Mouse (Mus musculus) lung, postnatal 36 days (tissue): Measurements from ENCODE around the gene Kcnj1.
A peak's percentile ranks its signal among the peaks of the same experiment; 100 is the strongest.

Experiments
- DNase-seq: peaks from one replicate; pipeline ENCODE4 v3.0.0; 2022; ENCODE audit warnings: mixed read lengths

Gene Kcnj1

GRCm38 (mm10) chr9:32400662-32401161 lies 28.4 kb downstream of the Kcnj1 start:
- DNase-seq = peak; percentile 66

DNA sequence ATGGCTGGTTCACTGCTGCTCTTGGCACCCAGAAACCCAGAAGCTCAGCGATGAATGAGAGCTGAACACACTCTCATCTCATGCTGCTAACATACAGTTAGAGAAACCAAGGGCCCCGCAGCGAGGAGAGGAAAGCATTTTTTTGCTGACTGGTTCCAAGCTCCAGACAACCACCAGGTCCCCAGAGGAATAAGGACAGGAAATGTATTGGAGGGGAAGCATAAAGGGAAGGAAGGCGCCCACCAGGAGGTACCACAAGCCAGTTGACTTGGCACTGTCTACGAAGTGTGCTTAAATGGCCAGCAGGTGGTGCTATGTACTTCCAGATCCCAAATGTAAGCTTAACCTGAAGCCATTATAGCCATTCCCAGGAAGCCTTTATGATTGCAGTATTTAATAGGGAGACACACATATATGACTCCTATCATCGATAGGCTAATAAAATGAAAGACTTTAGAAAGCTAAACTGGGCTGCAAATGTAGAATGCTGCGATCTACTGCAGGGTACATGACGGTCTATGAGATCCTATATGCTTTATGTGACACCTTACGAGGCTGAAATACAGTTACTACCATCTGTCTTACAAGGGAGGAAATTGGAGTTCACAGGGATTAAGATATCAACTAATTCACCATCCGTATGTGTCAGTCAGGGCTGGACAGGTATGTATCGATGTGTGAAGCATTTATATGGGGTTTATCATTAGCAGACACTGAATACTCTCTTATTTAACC lies 33.1 kb downstream of the Kcnj1 start:
- DNase-seq = peak; percentile 86

DNA sequence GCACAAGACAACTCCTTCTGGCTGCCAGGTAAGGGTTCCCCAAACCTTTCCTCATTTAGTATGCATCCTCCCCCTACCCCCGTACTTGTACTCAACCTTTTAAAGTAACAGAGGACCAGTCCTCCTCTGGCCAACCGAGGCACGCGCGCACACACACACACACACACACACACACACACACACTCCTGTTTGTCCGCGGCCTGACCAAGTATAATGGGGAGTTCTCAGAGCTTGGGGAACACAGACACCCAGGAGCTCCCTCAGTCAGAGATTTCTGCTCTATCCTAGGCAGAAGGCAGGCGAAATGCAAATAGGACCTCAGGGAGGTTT lies 36.4 kb downstream of the Kcnj1 start:
- no peak for DNase-seq

DNA sequence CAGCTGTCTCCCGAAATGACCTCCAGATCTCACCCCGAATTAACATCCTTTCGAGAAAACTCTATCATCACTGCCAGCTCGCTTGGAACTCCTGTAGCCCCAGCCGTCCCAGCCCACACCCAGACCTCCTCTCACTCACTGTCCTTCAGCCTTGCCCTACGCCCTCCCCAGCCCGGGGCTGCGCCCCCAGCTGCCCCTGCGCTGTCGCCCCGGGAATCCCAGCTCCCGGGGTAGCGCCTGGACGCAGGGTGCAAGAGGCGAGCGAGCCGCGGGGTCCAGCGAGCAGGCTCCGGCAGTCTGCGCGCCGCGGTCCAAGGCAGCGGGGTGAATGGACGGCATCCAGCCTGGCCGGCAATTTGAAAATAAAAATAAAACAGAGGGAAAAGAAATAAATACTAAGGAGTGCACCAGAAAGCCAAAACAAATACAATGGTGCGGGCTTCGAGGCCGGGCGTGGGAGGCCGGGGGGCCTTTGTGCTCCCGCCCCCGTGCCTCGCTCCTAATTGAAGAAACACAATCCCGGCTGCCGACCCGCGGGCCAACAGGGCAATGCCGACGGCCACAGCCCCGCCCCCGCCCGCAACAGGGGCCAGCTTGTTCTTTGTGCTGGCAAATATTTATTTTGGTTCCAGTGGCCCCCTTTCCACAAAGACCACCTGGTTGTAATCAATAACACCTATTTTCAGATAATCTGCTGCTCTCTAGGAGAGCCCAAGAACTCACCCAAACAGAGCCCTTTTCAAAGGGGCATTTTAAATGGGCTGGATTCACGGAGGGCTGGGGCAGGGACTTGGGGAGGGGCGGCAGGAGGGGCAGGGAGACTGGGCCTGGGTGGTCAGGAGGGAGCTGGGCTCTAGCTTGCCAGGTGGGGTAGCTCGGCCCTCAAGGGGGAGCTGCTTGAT lies 37.0 kb downstream of the Kcnj1 start:
- DNase-seq = no peak

- no peak for DNase-seq
Measured at GRCm38 (mm10) chr9:32410671-32411070, 38.4 kb downstream of the Kcnj1 start.

- no peak for DNase-seq
Measured at GRCm38 (mm10) chr9:32411507-32411906, 39.2 kb downstream of the Kcnj1 start.

DNA sequence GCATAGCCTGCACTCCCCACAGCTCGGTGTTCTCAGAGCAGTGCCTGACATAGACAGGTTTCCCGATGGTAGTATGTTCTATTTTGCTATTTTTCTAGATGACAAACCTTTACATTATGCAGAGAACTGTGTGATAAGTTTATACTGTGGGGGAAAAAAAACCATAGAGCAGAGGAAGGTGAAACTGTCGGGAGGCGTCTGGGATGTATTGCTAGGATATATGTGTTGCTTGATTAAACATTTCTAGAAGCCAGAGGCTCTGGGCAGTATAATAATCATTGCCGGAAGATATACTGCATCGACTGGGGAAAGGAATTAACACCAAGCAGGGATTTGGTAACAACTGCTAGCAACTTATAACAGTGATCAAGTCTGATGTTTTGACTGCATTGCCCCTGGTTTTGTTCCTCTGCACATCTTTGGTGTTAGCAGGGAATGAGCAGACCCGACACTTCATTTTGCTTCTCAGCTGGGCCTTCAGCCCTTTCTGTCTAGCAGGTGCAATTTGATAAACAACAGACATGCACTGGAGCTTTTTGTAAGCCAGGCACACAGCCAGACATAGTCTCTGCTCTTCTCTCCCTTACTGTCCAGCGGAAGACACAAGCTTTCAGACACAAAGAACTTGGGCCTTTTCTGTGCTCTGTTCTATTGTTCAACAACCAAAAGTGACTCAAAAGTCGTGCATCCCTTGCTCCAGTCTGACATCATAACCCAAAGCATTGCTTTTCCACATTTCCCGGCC lies 40.7 kb downstream of the Kcnj1 start:
- no peak for DNase-seq

GRCm38 (mm10) chr9:32414956-32415355 lies 42.7 kb downstream of the Kcnj1 start:
- no peak for DNase-seq

DNA sequence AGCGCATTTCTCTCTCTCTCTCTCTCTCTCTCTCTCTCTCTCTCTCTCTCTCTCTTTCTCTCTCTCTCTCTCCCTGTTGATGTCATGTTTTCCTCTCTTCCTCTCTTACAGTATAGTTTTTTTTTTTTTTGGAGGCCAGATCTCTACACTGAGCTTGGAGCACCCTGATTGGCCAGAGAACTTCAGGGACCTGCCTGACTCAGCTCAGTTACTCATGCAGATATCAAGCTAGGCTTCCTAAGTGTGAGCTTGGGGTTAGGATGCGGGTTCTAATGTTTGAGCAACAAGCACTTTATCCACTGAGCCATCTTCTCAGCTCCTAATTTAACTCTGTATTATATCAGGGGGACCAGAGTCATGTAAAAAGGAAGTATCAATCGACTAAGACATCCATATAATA lies 43.7 kb downstream of the Kcnj1 start:
- no peak for DNase-seq

- no peak for DNase-seq
Measured at GRCm38 (mm10) chr9:32417466-32418116, 45.3 kb downstream of the Kcnj1 start.

DNA sequence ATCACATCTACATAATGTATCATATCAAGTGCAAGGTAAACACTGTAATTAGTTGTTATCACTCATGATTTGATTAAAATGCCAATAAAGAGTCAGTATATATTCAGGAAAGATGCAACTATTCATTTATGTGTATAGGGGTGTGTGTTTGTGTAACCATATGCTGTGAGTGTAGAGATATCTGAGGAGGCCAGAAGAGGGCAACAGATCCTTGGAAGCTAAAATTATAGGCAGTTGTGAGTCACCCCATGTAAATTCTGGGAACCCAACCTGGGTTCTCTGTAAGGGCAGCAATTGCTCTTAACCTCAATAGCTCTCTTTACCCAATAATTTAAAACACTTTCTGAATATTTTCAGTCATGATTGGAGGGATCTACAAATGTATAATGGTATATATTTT lies 48.4 kb downstream of the Kcnj1 start:
- no peak for DNase-seq

- DNase-seq = no peak
Measured at GRCm38 (mm10) chr9:32425321-32425720, 53.0 kb downstream of the Kcnj1 start.

DNA sequence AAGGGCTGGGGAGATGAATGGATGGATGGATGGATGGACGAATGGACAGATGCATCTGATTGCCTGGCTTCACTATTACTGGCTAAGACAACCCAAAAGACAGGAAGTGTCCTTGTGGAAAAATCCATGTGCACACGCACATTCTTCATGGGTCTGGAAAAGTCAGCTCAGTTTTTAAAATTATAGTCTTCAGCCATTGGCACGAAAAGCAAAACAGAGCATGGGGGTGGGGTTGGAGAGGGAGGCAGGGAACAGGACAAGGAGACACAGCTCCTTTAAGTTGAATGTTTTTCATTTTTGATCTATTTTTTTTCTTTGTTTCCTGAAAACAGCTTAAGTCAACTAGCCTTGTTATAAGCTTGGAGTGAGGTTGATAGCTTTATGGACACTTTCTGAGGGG lies 58.8 kb downstream of the Kcnj1 start:
- DNase-seq = no peak

DNA sequence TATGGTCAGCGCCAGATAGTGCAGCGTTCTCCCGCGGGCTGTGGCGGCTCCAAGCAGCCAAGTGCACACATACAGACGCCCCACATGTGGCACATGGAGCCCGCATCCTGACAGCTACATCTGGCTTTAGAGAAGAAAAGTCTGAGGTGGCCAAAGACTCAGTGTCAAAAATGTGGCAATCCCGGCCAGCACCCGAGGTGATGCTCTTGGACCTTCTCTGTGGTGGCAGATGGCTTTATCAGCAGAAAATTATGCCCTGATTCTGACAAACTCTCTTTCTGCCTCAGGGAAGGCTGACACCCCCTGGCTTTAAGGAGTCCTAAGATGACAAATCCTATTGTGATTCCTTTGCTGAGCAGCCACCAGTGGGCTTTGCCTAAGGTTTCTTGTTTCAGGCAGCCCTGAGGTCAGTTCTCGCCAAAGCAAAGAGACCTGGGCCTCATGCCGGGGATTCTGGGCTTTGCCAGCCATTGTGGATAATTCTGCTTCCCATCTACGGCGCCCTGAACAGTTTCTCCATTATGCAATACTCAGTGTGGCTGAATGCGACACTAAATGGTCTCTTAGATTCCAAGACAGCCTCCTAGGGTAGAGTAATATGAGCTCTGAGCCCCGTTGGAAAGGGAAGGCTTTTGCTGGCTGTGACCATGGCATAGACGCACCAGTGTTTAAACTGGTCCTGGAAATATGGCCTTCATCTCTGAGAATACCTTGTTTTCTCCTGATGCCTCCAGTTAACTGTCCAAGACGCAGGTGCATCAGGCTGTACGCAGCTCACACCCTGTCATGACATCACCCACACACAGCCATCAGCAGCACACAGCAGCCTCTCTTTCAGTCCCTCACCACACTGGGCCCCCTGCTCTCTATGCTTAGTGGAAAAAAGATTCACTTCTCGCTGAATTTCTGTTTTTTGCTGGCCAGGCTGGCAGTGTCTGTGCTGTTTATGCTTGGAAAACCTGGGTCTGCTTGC lies 62.2 kb downstream of the Kcnj1 start:
- no peak for DNase-seq

GRCm38 (mm10) chr9:32443115-32443514 lies 70.8 kb downstream of the Kcnj1 start:
- no peak for DNase-seq

GRCm38 (mm10) chr9:32443817-32444216 lies 71.5 kb downstream of the Kcnj1 start:
- DNase-seq = no peak

GRCm38 (mm10) chr9:32444453-32445201 lies 72.3 kb downstream of the Kcnj1 start:
- no peak for DNase-seq

DNA sequence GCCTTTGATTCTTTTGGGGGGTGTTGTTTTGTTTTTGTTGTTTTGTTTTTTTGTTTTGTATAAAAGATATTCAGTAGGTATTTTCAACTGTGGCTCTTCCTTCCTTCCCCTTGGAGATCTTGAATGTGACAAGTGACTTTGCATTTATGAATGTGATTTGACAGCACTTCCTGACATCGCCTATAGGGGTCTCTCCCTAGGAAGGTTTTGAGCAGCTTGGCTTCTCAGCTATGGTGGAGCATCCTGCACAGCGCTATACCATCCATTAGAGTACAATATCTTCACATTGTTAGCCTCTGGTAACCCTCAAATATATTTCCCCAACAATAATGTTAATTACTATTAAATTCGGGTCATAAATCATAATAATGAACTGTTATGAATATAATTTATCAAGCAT lies 73.5 kb downstream of the Kcnj1 start:
- peak; percentile 56 for DNase-seq

DNA sequence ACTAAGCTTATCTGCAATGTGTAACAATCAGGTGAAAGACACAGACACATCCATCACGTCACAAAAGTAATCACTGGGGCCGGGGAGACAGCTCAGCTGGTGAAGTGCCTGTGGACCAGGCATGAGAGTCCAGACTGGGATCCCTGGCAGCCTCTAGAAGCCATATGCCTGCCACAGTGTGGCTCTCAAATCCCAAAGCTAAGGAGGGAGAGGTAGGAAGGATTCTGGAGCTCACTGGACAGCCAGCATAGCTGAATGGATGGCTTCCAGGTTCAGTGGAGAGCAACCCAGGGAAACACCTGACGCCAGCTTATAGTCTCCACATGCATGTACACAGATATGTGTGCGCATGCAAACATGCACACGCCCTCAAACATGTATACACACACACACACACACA lies 76.5 kb downstream of the Kcnj1 start:
- DNase-seq = no peak
